Mouse (Mus musculus): ENCODE data around the gene Btg1.

Gene Btg1

DNA sequence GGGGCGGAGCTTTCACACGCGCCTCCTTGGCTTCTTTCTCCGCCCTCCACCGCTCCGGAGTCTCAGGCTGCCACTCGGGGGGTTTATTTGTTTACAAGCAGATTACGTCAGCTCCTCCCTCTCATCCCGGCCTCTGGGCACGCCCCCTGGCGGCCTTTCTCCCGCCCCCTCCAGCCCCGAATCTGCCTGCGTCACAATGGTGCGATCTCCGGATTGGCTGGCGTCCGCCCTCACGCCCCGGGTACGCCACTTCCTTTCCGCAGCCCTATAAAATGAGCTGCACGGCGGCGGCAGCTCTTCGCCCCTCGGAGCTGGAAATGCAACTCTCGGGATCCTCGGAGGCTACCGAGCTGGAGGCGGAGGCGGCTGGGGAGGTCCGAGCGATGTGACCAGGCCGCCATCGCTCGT, at the start of gene Btg1:
Gene Btg1 (plus strand): TSS at position 298 of the 408 bp plus-strand sequence.
- DNase-seq (ENCODE audit: extremely low spot score) = peak; percentile 100

DNA sequence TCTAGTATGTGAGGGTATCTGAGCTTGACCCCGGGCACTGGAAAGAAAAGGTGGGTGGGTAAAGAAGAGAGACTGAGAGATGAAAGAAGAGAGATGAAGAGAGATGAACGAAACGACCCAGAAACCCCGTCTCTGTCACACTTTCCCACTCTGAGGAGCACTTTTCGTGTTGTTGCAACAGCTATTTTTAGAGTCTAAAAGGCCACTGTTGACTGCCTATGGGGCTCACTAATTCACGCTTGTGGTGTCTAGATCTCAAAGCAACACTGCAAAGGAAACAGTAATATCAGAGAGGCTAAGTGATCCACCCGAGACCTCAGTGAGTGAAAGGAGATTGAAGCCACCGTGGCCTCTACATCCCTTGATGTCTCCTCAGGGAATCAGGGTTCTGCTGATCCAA, 47.3 kb upstream of the Btg1 start:
- no peak for DNase-seq (ENCODE audit: extremely low spot score)

DNA sequence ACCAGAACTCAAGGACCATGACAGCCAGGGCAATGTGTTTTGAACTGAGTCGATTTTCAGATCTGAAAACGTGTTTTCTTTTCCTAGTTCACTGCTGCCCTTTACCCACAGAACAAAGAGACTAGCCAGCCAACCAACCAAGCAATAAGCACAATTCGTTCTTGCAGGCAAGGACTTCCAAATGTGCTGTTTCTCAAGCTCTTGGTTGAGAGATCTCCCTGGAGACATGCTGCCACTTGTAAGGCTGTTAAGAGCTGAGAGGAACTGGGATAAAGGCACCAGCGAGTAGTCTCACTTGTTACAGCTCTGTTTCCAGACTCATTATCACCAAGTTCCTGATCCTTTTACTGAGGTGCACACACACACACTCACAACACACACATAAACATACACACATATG, 45.6 kb upstream of the Btg1 start:
- DNase-seq (ENCODE audit: extremely low spot score) = no peak

DNA sequence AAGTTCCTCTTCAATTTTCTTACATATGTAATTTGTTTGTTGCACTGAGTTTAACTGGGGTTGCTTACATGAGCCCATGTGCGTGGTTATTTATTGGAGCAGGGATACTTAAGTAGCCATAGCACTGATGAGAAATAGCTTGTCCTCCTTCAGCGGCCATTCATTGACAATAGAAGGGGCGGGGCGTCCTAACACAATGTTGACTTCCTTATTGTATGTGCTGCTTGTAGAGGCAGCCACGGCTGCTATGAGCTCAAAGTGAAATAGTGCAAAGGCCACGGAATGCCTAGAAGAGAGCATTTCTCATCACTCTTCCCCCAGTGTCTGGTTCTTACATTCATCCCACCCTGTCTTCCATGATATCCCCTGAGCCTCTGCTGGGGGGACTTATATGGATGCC, 42.0 kb upstream of the Btg1 start:
- DNase-seq (ENCODE audit: extremely low spot score) = no peak

DNA sequence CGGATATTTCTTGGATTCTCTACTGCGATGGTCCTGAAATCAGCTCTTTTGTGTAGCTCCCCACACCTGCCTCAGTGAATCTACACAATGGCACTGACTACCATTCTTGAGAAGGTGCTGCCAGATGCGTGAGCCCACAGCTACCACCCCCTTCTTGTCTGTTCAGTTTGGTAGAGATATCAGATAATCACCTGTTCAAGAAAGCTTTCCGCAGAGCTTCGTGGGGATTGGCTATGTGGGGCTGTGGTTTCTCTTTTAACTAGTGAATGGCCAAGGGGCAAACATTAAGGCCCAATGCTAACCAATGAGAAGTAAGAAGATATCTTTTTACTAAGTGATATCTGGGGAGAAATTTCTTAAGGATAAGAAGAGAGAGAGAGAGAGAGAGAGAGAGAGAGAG, 41.5 kb upstream of the Btg1 start:
- no peak for DNase-seq (ENCODE audit: extremely low spot score)

DNA sequence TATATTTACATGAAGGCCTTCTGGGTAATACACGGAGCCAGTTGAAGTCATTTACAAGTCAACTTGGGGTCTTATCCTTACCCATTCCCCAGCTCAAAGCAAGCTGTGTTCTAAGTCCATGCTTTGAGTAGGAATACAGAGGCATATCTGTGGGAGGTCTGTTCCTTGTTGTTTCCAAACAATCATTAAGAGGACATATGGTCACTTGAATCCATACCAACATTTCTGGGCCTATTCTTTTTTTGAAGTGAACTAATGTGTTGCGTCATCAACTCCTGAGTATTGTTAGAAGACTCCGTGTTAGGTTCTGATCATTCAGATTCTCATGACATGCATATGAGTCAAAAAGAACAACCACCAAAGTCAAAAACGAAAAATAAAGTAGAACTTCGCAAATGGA, 37.9 kb upstream of the Btg1 start:
- no peak for DNase-seq (ENCODE audit: extremely low spot score)

DNA sequence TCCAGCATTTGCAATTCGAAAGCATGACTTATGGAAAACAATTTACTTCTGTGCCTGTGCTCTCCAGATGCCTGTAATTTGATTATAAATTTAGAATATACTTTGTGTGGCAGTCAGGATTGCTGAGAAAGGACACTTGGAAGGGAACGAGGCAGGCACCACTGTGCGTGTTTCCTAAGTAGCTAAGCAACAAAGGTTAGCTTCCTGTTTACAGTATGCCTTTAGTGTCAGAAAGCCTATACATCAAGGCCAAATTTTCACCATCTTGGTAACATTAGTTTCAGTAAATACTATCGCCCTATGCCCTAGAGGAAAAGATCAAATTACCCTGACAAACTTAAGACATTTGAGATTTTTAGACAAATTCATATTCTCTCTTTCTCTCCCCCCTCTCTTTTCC, 37.4 kb upstream of the Btg1 start:
- no peak for DNase-seq (ENCODE audit: extremely low spot score)

DNA sequence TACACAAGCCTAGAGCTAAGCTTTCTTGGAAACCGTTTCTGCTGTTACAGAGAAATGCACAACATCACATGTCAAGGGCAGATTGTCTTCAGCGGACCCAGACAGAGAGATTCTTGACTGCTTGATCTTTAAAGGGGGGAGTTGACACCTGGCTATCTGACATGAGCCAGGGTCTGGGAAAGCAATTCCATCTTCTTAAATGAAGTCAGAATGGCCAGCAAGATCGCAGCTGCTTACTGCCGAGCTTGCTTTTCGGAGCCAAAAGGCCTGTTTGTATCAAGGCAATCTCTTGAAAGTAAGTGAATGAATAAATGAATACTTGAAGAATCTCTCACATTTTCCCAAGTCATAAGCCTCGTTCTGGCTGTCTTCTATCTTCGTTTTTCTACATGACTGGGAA, 36.6 kb upstream of the Btg1 start:
- DNase-seq (ENCODE audit: extremely low spot score) = no peak

DNA sequence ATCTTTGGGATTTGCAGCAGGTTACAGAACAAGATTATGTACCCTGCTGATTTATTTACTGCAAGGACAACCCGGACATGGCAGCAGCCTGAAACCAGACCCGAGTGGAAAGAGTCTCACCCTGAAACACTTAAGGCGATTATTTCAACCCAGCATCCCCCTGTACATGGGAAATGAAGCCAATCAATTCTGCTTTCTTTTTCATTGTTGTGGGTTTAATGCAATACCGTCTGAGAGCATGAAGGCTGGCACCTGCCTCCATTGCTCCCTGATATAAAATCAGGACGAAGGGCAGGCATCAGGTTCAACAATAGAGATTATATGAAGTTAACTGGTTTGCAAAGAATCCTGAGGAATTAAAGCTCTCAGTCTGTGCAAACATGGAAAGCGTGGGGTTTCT, 35.6 kb upstream of the Btg1 start:
- DNase-seq (ENCODE audit: extremely low spot score) = no peak

DNA sequence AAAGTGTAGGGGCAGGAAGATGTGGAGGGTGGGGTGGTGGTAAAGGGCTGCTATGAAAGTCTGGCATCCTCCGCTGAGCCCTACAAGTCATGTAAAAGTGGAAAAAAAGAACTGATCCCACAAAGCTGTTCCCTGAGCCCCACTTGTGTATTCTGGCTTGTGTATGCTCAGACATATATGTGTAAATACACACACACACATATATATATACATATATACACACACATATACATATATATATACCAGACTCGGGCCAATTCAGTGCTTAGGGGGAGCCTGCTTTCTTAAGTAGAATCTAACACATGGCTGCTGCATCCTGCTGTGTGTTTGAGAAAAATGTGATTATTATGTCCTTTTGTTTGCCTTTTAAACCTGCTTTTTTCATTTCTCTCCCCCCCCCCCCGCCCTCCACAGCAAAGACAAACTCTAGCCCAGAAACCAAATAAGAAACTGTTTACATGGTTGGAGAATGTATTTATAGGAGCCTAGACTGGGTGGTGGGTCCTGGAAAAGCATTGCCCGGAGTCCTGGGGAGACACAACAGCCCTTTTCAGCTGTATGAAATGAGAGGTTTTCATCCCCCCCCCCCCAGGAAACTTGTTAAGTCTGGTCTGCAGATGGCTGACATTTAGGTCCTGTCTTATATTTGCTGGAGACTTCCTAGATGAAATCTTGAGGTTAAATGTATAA, 30.5 kb upstream of the Btg1 start:
- no peak for DNase-seq (ENCODE audit: extremely low spot score)

DNA sequence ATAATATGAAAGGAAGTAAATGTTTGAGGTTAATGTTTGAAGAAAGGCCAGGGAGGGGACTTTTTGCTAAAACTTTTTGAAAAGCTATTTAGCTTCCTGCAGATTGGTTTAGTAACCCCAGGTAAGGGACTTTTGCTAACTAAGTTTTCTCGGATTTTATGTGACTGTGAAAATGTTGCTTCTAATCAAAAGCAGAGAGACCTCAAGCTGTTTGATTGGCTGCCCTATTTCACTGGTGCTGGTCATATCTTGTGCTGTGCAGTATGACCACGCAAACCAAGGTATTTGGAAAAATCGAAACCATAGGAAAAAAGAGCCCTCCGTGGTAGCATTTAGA, 30.0 kb upstream of the Btg1 start:
- no peak for DNase-seq (ENCODE audit: extremely low spot score)

DNA sequence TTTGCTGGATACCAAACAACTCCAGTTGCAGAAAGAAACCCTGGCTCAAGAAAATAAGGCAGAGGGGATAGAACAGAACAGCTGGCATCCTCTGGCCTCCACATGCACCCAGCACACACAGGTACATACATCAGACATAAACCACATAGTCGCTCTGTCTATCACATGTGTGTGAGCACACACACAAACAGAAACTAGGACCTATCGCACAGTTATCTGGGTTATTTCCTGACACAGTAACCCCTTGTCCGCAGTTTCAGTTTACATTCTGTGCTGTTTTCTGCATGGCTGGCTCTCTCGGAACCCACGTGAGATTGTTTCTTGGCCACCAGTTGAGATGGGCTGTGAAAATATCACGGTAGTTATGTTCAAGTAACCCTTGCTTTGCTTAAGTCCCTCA, 28.6 kb upstream of the Btg1 start:
- no peak for DNase-seq (ENCODE audit: extremely low spot score)

DNA sequence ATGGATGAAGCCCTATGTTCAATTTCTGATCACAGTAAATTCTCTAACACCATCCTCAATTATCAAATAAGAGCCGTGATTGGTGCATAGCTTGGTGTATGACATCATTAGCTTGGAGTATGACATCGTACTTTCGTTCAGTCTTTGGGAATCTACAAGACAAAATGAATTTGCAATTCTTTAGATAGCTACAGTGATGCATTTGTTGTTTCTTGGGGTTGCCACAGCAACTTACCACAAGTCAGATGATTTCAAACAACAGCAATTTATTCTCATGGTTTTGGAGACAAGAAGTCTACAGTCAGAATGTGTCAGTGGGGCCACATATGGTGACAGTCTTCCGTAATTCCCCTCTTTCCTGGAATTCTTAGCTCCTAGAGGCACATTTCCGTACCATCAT, 27.0 kb upstream of the Btg1 start:
- DNase-seq (ENCODE audit: extremely low spot score) = no peak

DNA sequence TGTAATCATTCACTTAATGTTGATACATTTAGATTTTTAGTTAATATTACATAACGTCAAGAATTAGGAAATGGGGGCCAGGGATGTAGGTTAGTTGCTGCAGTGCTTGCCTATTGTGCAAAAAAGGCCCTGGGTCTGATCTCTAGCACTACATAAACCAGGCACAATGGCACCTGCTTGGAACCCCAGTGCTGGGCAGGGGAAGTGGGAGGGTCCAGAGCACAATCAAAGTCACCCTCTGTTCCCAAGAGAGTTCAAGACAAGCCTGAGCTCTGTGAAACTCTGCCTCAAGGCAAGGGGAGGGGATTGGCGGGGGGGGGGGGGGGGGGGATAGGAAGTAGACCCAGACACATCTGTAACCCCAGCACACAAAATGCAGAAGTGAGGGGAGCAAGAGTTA, 24.7 kb upstream of the Btg1 start:
- DNase-seq (ENCODE audit: extremely low spot score) = no peak

DNA sequence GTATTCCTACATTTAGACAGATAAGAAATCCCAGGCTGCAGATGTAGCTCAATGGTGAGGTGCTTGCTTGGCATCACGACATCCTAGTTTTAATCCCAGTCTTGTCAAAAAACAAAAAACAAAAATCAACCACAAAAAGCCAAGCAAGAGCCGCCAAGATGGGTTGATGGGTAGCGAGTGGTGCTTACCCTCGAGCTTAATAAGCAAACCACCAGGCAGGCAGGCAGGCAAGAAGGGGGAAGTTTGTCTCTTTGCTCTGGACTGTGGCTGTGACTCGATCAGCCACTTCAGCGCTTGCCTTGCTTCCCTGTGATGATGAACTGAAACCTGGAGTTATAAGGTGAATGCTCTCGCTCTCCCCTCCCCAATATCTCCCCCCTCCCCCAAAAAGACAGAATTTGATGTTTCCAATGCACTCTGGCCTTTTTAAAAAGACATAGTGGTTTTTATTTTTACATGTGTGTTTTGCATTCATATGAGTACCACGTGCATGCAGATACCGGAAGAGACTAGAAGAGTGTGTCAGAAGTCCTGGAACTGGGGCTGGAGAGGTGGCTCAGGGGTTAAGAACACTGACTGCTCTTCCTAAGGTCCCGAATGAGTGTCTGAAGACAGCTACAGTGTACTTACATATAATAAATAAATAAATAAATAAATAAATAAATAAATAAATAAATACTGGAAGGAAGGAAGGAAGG, 21.2 kb upstream of the Btg1 start:
- no peak for DNase-seq (ENCODE audit: extremely low spot score)

DNA sequence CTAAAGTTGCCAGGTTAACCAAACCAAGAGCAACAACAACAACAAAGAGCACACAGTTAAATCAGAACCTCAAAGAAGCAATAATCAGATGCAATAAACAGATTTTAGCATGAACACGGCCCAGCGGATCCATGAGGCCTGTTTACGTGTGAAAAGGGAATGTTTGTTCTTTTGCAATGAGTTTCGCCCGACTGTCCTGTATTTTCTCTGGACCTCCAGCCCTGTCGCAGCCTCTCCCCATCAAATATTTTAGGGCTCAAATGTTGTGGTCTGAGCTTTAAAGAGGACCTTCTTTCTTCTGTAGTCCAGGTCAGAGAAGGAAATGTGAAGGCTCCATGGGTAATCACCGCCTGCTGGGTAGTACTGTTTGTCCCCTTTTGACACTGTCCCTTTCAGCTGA, 20.4 kb upstream of the Btg1 start:
- no peak for DNase-seq (ENCODE audit: extremely low spot score)

DNA sequence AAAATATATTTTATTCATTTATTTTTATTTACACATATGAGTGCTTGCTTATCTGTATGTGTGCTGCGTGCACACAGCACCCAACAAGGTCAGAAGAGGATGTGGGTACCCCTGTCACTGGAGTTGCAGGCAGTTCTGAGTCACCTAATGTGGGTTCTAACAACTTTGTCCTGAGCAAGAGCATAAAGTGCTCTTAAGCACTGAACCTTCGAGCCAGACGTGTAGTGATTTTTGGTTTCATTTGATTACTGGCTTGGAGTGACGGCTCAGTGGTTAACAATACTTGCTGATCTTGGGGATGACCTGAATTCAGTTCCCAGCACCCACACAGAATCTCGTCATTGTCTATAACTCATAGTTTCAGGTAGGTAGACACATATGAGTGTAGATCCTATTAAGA, 17.2 kb upstream of the Btg1 start:
- no peak for DNase-seq (ENCODE audit: extremely low spot score)

DNA sequence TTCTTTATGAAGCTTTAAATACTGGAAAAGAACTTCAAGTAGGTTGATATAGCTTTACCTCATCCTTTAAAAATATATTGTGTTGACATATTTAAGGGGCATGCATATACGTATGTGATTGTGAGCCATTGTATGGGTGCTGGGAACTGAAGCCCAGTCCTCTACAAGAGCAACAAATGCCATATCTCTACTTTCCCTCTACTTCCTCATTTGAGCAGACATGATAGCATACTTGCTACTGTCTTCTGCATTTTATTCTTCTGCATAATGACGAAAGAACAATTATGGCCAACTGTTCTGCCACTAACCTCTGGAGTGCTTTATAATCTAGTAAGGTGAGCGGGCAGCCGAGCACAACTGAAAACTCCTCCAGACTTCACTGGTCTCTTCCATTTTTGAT, 15.1 kb upstream of the Btg1 start:
- no peak for DNase-seq (ENCODE audit: extremely low spot score)

DNA sequence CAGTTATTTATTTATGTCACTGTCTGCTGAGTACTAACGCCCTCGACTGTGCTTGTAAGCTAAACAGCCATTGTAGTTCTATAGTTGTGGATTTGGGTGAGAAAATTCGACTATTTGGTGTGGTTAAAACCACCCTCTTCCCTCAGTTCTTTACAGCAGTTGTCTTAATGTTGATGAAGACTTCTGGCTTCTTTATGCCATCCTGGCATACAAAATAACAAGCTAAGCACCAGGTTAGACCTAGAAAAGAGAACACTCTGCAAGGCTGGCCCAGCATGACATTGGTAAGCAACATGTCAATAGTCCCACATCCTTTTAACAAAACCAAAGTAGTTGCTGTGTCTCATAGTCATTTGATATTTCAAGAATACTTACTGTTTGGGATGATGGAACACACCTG, 14.5 kb upstream of the Btg1 start:
- no peak for DNase-seq (ENCODE audit: extremely low spot score)

DNA sequence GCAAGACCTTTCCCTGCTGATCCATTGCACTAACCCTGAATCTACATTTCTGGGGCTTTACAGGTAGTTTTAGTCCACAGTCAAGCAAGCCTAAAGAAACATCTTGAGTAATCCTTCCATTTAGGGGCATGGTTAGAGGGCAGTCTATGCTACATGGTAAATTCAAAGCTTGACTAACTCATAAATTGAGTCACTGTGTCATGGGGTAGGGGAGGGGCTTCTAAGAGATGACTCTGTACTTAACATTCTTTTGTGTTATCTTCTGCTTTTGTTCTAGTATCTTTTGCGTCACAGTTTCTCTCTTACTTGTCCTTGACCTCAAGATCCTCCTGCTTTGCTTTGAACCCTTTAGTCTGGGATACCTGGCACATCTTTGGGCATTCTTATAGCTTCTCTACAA, 11.6 kb upstream of the Btg1 start:
- DNase-seq (ENCODE audit: extremely low spot score) = no peak

DNA sequence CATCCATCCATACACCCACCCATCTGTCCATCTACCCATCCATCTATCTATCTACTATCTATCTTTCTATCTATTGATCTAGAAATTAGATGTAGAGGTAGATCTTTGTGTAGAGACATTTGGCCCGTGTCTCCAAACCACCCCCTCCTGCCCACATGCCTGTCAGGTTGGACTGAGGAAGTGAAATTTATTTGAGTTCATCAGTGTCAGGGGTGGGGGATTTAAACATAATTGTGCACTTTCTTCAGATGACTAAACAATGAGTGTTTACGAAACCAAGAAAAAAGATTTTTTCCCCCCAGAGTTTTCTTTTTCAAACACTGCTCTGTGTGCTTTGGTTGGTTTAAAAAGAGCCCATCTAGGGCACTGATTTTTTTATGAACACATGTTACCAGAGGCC, 10.9 kb upstream of the Btg1 start:
- no peak for DNase-seq (ENCODE audit: extremely low spot score)

DNA sequence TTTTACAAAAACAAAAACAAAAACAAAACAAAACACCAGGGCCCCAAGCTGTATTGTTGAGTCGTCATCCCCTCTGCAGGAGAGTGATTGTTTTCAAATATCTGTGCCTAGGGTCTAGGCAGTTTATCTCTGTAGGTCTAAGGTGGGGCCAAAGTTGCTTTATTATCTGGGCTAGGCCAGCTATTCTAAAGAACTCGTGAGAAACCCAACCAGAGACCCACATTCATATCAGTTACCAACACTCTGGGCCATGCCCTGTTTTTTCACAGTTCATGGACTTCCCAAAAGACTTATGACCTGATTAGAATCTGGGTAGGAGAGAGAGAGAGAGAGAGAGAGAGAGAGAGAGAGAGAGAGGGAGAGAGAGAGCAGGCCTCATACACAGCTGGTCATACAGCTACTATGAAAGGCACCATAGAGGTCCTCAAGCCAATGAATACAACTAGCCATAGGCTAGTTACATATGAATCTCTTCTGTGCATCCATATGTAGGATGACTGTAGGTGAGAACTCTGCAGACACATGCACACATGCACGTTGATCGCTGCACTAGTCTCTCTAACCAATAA, 9.1 kb upstream of the Btg1 start:
- DNase-seq (ENCODE audit: extremely low spot score) = no peak
